Mouse (Mus musculus): Measurements from ENCODE around the gene Pkig.

GRCm38 (mm10) chr2:163719616-163720015 is 61.4 kb downstream of the Pkig start:
- TF ChIP-seq CTCF (conservative IDR thresholded peaks at IDR 0.05 in 1 of 2, IDR thresholded peaks at IDR 0.05 in 1 of 2; ENCODE audit: low read depth in 2 of 2, low read length in 2 of 2) (no peak; a peak in 1 of 4 replicates), EP300 (IDR thresholded peaks at IDR 0.05; ENCODE audit: low read length) (no peak), POLR2A (IDR thresholded peaks at IDR 0.05; ENCODE audit: low read depth, low read length) (no peak), MAX (IDR thresholded peaks at IDR 0.05; ENCODE audit: low read length) (no peak), ZC3H11A (IDR thresholded peaks at IDR 0.05; ENCODE audit: low read depth, low read length) (no peak), MXI1 (IDR thresholded peaks at IDR 0.05; ENCODE audit: low read depth, low read length) (no peak), NELFE (IDR thresholded peaks at IDR 0.05; ENCODE audit: low read depth, low read length) (no peak), POLR2AphosphoS2 (IDR thresholded peaks at IDR 0.05; ENCODE audit: low read depth, low read length) (no peak), MYC (IDR thresholded peaks at IDR 0.05; ENCODE audit: low read depth, low read length) (no peak; the same call in 1 of the 2 replicates)

All from CH12.LX (cell line).